Mouse (Mus musculus): ENCODE data around the gene Lrrc10.

The Lrrc10 gene

DNA sequence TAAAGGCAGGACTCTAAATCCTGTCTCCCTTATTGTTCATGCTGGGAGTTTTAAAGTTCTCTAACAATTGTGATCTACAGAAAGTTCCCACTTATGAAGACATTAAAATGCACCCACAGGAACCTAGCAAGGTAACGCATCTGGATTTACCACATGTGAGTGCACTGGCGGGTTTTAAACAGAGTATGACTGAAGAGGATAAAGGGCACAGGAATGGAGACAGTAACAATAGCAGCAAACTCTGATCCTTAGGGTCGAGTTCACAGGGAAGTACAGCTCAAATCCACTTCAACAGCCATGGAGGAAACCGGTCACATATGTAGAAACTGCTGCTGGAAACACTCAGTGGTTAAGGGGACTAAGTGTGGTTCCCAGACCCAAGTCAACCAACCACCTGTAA lies 4.1 kb downstream of the Lrrc10 start:
- no peak for DNase-seq

DNA sequence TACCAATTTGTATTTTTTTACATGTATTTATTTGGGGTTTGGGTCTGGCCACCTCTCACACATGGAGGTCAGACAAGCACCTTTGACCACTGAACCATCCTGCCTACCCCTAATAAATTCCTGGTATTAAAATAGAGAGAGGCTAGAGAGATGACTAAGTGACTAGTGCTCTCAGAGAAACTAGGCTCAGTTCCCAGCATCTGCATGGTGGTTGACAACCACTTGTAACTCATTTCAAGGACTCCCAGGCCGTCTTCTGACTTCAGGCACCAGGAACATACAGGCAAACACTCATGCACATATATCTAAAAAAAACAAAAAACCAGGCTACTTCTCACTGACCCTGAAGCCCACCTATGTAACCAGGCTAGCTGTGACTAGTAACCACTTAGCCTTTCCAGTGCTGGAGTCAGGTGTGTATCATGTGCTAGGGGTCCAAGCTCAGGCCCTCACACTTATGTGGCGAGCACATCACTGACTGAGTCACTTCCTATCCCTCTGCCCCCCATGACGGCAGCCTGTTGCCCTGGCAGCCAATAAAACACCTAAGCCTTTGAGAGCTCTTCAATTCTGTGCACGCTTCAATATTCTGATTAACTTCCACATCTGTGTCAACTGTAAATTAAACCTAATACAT lies 4.9 kb downstream of the Lrrc10 start:
- DNase-seq = no peak

DNA sequence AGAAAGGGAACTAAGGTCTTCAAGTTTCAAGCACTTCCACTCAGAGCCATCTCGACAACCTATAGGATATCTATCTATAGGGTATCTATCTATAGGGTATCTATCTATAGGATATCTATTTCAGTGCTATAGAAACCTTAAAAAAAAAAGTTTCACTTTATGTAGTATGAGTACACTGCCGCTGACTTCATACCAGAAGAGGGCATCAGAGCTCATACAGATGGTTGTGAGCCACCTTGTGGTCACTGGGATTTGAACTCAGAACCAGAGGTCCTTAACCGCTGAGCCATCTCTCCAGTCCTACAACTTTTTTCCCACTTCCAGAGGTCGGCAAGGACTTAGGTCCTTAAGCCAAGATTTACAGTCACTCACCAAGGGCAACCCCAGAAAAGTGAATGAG lies 10.5 kb downstream of the Lrrc10 start:
- DNase-seq = no peak

DNA sequence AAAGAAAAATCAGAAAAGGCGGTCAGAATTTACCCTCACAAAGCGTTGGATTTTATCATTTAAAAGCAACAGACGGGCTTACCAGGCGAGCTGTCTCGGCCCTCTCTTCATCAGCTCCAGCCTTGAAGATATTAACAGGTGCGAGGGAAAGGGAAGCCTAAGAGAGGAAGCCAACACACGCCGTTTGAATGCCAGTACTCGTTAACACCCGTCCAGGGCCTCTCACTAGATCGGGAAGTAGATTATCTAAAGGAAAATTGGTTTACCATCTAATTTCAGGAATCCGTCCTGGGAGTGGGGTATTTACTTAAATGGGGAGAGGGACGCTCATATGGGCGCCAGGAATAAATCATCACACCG lies 17.7 kb downstream of the Lrrc10 start:
- DNase-seq = peak; percentile 32

DNA sequence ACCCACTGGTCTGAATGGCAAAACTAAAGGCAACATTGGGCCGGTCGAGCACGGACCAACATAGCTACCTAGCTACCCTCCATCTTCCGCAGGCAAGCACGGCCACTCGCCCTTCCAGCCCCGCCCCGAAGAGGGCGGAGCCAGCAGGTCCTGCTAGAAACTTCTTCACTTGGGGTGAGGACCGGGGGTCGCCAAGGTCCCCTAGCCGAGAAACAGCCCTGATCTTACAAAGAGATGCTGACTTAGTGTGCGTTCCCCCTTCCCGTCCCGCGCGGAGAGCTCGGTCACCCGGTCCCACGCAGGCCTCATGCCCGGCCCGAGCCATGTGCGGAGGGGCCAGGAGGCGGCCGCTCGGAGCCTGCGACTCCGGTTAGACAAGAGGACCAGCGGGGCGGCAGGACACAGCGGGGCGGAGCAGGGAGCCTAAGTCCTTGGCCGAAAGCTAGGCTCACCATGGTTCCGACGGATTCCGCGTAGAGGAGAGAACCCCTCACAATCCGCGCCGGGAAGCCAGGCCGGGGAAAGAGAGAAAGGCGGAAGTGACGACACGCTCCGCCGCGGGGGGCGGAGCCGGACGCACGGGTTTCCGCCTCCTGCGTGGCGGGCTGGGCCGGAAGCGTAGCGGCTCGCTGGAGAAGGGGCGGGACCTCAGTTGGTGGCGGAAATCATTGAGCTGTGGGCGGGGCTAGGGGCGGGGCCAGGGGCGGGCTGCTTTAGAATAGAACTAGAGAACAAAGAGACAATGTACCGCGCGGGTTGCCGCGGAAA lies 18.3 kb downstream of the Lrrc10 start, which contains the start of gene Cct2:
Gene Cct2, minus strand, starts transcription at position 561 of the 768 bp plus-strand sequence.
- peak; percentile 99 for DNase-seq

DNA sequence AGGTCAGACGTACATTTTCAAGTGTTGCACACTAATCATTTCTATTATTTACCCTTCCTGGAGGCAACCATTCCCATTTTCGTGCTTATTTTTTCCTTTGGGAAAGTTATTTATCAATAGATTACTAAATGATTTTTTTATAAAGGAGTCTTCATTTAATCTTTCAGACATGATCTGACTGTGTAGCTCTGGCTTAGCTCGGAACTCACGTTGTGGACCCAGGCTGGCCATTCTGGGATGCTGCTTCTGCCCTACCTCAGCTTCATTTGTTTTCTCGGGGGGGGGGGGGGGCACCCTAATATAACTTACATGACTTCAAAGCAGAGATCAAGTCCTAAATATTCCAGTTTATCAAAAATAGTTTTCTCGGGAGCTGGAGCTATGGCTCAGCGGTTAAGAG lies 18.9 kb downstream of the Lrrc10 start:
- no peak for DNase-seq

DNA sequence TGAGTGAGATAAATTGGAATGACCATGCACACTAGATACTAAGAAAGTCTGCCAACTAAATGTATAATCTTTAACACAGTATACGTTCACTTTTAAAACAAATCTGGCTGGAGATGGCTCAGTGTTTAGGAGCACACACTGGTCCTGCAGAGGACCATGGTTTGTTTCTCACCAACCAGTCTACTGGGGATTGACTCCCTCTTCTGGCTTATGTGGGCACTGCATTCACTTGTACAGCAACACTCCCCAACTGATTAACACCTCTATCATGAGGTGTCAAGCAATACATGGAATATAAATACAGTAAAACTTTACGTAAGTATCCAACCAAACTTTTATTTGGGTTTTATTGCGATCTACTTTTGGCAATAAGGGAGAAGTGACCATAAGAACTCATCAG lies 24.0 kb downstream of the Lrrc10 start:
- DNase-seq = no peak

DNA sequence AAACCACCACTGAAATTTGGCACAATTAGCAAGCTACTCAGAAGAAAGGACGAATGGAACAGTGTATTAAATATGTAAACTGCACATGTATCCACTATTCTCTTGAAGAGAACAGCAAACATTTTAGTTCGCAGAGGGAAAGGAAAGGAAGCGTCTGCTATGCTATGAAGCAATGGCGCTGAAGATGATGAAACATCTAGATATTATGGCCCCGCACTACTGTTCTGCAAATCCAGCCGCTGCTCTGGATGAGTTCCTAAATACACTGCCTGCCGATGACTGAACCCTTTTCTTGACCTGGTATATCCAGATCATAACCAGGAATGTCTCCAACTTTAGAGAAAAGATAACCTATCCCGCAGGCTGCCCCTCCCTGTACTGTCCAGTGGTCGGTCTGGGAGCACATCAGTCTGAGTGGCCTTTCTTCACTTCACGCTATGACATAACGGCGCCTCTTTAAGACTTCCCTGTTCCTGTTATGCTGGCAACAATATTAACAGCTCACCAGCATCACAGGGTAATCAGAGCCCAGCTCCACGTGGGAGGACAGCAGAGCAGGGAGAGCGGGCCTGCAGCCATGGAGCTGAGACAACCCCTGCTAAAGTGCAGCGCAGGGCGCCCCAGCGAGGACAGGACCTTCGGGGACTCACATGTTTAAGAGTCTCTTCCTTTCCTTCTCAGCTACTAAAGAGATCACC lies 27.2 kb downstream of the Lrrc10 start:
- no peak for DNase-seq

DNA sequence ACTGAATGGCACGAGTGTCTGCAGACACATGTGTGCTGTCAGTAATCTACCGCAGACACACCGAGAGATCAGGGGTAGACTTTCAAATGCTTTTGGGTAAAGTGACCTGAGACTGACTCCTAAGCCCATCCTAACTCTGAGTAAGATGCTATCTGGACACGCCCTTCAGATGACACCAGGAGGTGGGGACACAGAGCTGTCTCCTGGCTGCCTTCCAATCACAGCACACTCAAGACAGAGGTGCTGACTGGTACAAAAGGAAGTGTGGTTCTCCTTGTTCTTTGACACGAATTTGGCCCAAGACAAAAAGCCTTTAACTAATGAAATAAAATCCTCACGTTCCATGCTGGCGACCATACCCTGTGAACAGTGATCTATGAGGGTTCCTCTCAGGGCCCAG lies 28.0 kb downstream of the Lrrc10 start:
- no peak for DNase-seq

DNA sequence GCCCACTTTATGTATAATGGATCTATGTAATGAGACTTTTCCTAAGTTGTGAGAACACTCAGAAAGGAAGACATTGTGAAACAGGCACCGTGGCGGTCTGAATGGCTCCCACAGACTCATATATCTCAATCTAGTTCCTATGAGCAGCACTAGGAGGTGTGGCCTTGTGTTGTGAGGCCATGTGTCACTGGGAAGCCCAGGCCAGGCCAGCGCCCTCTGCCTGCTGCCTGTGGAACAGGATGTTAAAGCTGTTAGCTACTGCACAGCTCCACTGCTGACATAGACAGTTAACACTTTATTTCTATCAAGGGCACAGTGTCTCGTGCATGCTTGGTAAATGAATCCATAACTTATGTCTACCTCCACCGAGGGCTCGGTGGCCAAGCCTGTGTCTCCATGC lies 33.1 kb downstream of the Lrrc10 start:
- peak; percentile 74 for DNase-seq

DNA sequence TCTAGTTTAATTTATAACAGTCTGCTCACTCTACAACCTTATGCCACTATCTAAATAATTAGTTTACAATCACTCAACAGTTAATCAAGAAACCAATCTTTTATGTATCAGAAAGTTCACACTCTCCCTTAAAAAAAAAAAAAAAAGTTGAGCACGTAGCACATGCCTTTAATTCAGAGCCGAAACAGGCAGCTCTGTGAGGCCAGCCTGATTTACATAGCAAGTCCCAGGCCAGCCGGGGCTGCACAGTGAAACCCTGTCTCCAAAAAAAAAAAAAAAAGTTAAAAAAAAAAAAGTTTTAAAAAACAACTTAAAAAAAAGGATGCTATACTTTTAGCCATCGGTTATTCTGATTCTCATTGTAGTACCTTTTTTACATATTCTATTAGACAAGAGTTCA lies 36.2 kb downstream of the Lrrc10 start:
- no peak for DNase-seq

DNA sequence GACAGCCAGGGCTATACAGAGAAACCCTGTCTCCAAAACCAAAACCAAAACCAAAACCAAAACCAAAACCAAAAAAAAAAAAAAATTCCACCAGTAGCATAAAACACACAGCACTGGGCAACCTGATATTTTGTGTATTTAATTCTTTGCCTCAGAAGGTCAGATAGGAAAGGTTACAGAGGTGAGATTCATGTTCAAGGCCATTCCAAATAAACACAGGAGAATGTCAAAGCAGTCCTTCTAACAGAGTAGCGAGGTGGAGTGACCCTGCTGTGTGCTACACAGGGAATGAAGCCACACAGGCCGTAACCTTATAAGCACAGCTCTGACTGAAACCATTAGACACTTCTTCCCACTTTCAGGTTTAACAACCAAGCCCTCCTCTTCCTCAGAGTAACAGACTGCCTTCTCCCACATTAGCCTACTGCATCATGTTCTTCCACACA lies 36.8 kb downstream of the Lrrc10 start:
- DNase-seq = no peak

DNA sequence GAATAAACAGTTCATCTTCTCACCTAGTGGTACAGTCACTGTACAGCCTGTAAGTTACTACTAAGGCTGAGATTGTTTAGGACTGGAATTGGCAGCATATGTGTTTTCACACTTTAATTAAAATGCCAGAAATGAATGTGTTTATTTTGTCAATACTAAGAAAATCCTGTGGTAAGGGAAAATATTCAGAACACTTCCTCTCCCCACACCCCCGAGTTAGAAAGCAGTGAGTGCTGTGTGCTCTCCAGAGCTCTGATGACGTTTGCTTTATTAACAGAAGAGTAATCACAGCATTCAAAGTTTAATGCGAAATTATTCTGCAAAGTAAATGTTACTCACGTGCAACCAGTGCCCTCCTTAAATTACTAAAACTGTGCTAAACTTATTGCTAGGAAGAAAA lies 44.5 kb downstream of the Lrrc10 start:
- DNase-seq = no peak

DNA sequence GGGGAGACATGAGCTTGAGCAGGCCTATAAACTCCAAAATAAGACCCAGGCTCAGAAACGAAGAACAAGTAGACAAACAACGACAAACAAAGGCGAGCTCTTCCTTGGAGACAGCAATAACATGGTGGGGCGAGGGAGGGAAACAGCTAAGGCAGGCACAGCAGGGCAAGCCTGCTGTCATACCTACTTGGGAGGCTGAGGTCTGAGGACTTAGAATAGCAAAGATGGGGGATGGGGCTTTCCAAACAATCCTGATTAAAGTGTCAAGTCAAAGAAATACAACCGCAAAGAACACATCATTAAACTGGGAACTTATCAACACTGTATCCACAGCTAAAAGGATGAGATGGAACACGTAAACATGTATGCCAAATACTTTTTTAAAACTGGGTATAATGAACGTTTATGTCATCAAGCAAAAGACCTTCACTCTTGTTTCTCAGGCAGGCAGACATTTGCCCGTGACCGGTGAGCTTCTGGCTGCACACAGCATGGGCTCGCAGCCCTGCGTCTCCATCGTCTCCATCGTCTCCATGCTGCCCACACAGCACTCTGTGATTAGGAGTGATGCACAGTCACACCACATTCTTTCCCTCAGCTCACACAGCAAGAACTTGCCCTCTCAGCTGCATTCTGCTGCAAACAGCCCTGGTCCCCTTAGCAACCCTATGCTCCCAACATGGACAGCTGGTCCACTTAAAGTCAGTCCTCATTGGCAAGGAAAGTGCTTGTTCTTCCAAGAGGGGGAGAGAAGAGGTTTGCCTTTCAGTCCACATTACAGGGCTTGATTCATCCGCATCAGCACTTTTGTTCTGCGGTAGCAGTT lies 49.6 kb downstream of the Lrrc10 start:
- DNase-seq = no peak

DNA sequence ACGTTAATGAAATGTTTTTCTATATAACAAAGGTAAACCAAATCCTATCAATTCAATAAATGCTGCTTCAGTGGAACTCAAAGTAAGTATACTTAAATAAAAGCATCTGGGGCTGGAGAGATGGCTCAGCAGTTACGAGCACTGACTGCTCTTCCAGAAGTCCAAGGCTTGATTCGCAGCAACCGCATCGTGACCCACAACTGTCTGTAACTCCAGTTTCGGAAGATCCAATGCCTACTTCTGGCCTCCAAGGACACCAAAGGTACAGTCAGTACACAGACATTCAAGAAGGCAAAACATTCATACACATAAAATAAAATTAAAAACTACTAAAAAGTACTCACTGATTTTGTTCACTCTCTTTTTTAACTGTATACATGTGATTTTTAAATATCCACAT lies 51.0 kb downstream of the Lrrc10 start:
- no peak for DNase-seq

Data from liver (tissue).